Mouse (Mus musculus): ENCODE data around the gene Gm21976. TPM values are rescaled to one million over a fixed set of nuclear protein-coding genes. Genes with fewer than 3 reads are reported as not detected.

Gm21976 gene
- not detected in 2 replicates for polyA plus RNA-seq (2015; fragmentation: Nextera tagmentation; extraction: Ambion mirVana)

- no peaks in the 10 kb centered on the region for H3K27me3 ChIP-seq (ENCODE audit: control insufficient read depth, insufficient read depth, low read length)
- H3K4me3 ChIP-seq (ENCODE audit: low read depth, low read length): no peak within 1 kb of the TSS
- no peaks in the 10 kb centered on the region for H3K36me3 ChIP-seq (ENCODE audit: control insufficient read depth, insufficient read depth, low read length)
- DNase-seq (ENCODE audit: low spot score): no peak
- no peak within 1 kb of the TSS for H3K27ac ChIP-seq (replicated peaks)
- H3K4me1 ChIP-seq (replicated peaks; ENCODE audit: control insufficient read depth, insufficient read depth): no peaks in the 10 kb centered on the region
- no peak for ATAC-seq (ENCODE audit: low FRiP score, low TSS enrichment)
- H3K9me3 ChIP-seq (ENCODE audit: control insufficient read depth, low read length): no peaks in the 10 kb centered on the region
- 71% methylated on average over 5 of the region's 5 CpGs for WGBS
- H3K9ac ChIP-seq (ENCODE audit: low read length): no peak within 1 kb of the TSS
- H3K4me2 ChIP-seq (replicated peaks; ENCODE audit: low read depth): no peak within 1 kb of the TSS
- no peak for TF ChIP-seq CTCF (IDR thresholded peaks at IDR 0.05; ENCODE audit: low read depth)
- TF ChIP-seq EP300 (optimal IDR thresholded peaks at IDR 0.05): no peak
These were observed at the start of gene Gm21976 for GRCm38 (mm10) chr13:98279686-98280085. Gene Gm21976, plus strand, starts transcription at chr13:98279887.

GRCm38 (mm10) chr13:98230511-98230910 lies 49.2 kb upstream of the Gm21976 start:
- no peaks in the 10 kb centered on the region for H3K4me1 ChIP-seq (replicated peaks; ENCODE audit: control insufficient read depth, insufficient read depth)
- 87% methylated on average over 1 of the region's 1 CpGs for WGBS
- no peak for TF ChIP-seq EP300 (optimal IDR thresholded peaks at IDR 0.05)
- no peak for TF ChIP-seq CTCF (IDR thresholded peaks at IDR 0.05; ENCODE audit: low read depth)
- H3K36me3 ChIP-seq (ENCODE audit: control insufficient read depth, insufficient read depth, low read length): no peaks in the 10 kb centered on the region
- no peaks in the 10 kb centered on the region for H3K27me3 ChIP-seq (ENCODE audit: control insufficient read depth, insufficient read depth, low read length)
- H3K9ac ChIP-seq (ENCODE audit: low read length): no peak overlapping the region
- H3K4me3 ChIP-seq (ENCODE audit: low read depth, low read length): no peak overlapping the region
- DNase-seq (ENCODE audit: low spot score) (no peak), ATAC-seq (ENCODE audit: low FRiP score, low TSS enrichment) (no peak)
- H3K9me3 ChIP-seq (ENCODE audit: control insufficient read depth, low read length): no peaks in the 10 kb centered on the region
- no peak overlapping the region for H3K4me2 ChIP-seq (replicated peaks; ENCODE audit: low read depth)
- no peak overlapping the region for H3K27ac ChIP-seq (replicated peaks)

- 47% methylated on average over 6 of the region's 6 CpGs for WGBS
- H3K27ac ChIP-seq (replicated peaks): no peak overlapping the region
- ATAC-seq (ENCODE audit: low FRiP score, low TSS enrichment): no peak
These were observed 44.2 kb upstream of the Gm21976 start for GRCm38 (mm10) chr13:98235451-98235850.

GRCm38 (mm10) chr13:98239978-98240641 lies 39.6 kb upstream of the Gm21976 start:
- peak; percentile 79 for DNase-seq (ENCODE audit: low spot score)
- Histone ChIP-seq H3K4me1 (replicated peaks; ENCODE audit: control insufficient read depth, insufficient read depth) (no peaks in the 10 kb centered on the region), H3K4me3 (ENCODE audit: low read depth, low read length) (no peak overlapping the region), H3K9me3 (ENCODE audit: control insufficient read depth, low read length) (no peaks in the 10 kb centered on the region), H3K27me3 (ENCODE audit: control insufficient read depth, insufficient read depth, low read length) (no peaks in the 10 kb centered on the region), H3K36me3 (ENCODE audit: control insufficient read depth, insufficient read depth, low read length) (no peaks in the 10 kb centered on the region), H3K27ac (replicated peaks) (no peak overlapping the region), H3K9ac (ENCODE audit: low read length) (no peak overlapping the region), H3K4me2 (replicated peaks; ENCODE audit: low read depth) (no peak overlapping the region)
- ATAC-seq (ENCODE audit: low FRiP score, low TSS enrichment): no peak
- WGBS: 15% methylated on average over 12 of the region's 12 CpGs
- TF ChIP-seq CTCF (IDR thresholded peaks at IDR 0.05; ENCODE audit: low read depth) (peak; percentile 94), EP300 (optimal IDR thresholded peaks at IDR 0.05) (no peak)

More at GRCm38 (mm10) chr13:98235451-98235850, 44.2 kb upstream of the Gm21976 start:
- Histone ChIP-seq H3K4me3 (ENCODE audit: low read depth, low read length) (no peak overlapping the region), H3K4me1 (replicated peaks; ENCODE audit: control insufficient read depth, insufficient read depth) (no peaks in the 10 kb centered on the region), H3K9me3 (ENCODE audit: control insufficient read depth, low read length) (no peaks in the 10 kb centered on the region), H3K27me3 (ENCODE audit: control insufficient read depth, insufficient read depth, low read length) (no peaks in the 10 kb centered on the region), H3K4me2 (replicated peaks; ENCODE audit: low read depth) (no peak overlapping the region), H3K9ac (ENCODE audit: low read length) (no peak overlapping the region), H3K36me3 (ENCODE audit: control insufficient read depth, insufficient read depth, low read length) (no peaks in the 10 kb centered on the region)
- DNase-seq (ENCODE audit: low spot score): no peak
- TF ChIP-seq EP300 (optimal IDR thresholded peaks at IDR 0.05) (no peak), CTCF (IDR thresholded peaks at IDR 0.05; ENCODE audit: low read depth) (no peak)

GRCm38 (mm10) chr13:98241531-98242282 lies 38.0 kb upstream of the Gm21976 start:
- no peak overlapping the region for H3K4me3 ChIP-seq (ENCODE audit: low read depth, low read length)
- H3K4me1 ChIP-seq (replicated peaks; ENCODE audit: control insufficient read depth, insufficient read depth): no peaks in the 10 kb centered on the region
- H3K36me3 ChIP-seq (ENCODE audit: control insufficient read depth, insufficient read depth, low read length): no peaks in the 10 kb centered on the region
- no peak overlapping the region for H3K9ac ChIP-seq (ENCODE audit: low read length)
- ATAC-seq (ENCODE audit: low FRiP score, low TSS enrichment) (no peak), DNase-seq (ENCODE audit: low spot score) (no peak)
- no peaks in the 10 kb centered on the region for H3K9me3 ChIP-seq (ENCODE audit: control insufficient read depth, low read length)
- TF ChIP-seq EP300 (optimal IDR thresholded peaks at IDR 0.05) (no peak), CTCF (IDR thresholded peaks at IDR 0.05; ENCODE audit: low read depth) (no peak)
- H3K27me3 ChIP-seq (ENCODE audit: control insufficient read depth, insufficient read depth, low read length): no peaks in the 10 kb centered on the region
- WGBS: 60% methylated on average over 9 of the region's 9 CpGs
- no peak overlapping the region for H3K4me2 ChIP-seq (replicated peaks; ENCODE audit: low read depth)
- no peak overlapping the region for H3K27ac ChIP-seq (replicated peaks)
